Mouse (Mus musculus): Measurements from ENCODE around the gene Map4k4.

Gene Map4k4

DNA sequence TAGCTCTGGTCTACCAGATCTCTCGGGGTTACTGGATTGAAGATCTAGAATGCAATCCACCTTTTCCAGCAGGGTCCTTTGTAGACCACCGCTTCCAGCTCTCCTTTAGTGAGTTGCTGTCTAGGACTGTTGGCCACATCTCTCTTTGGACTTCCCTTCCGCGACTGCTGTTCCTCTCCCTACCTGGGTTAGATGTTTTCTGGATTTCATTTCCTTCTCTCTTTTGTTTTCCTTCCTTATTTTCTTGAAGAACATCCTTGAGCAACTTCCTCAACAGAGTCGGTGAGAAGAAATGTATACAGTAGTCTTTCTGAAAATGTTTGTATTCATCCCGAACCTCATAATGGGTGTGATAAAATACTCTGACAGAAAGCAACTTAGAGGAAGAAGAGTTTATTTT, 137.1 kb downstream of the Map4k4 start:
- DNase-seq (ENCODE audit: low read depth) = no peak

- peak; percentile 79 for DNase-seq (ENCODE audit: low read depth)
These were observed 145.0 kb downstream of the Map4k4 start for GRCm38 (mm10) chr1:40045686-40046085.

GRCm38 (mm10) chr1:40046600-40046999, 145.9 kb downstream of the Map4k4 start:
- DNase-seq (ENCODE audit: low read depth) = peak; percentile 62

DNA sequence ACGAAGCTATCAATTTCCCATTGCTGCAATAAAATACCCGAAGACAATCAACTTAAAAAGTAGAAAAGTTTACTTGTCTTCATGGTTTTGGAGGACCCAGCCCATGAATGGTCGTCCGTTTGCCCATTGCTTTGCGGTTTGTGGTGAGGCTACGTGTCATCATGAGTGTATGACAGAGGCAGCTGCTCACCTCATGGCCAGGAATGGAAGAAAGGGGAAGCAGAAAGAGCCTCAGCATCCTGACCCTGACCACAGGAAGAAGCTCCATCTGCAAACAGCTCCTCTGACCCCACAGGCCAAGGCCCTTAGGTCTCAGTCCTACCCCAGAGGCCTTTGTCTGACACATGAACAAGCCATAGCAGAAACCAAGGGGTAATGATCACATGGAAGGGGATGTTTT, 150.4 kb downstream of the Map4k4 start:
- DNase-seq (ENCODE audit: low read depth) = peak; percentile 94

GRCm38 (mm10) chr1:40052156-40052555, 151.4 kb downstream of the Map4k4 start:
- no peak for DNase-seq (ENCODE audit: low read depth)

- DNase-seq (ENCODE audit: low read depth) = no peak
These were observed 152.4 kb downstream of the Map4k4 start for GRCm38 (mm10) chr1:40053071-40053470.

DNA sequence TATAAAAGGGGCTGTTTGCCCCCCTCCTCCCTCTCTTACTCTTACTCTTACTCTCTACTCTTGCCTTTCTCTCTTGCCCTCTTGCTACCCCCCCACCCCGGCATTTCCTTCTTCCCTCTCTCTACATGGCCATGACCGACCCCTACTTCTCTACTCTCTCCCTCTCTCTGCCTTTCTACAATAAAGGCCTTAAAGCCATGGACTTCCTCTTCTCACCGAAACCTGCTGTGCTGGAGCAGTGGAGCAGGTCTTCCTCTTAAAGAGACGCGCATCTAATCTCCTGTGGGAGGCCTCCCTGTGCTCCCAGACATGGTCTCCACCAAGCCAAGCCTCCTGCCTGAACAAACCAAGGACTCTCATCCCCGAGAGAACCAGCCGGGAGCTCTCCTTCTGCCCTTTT, 154.3 kb downstream of the Map4k4 start:
- DNase-seq (ENCODE audit: low read depth) = no peak

- no peak for DNase-seq (ENCODE audit: low read depth)
These were observed 155.2 kb downstream of the Map4k4 start for GRCm38 (mm10) chr1:40055963-40056362.

DNA sequence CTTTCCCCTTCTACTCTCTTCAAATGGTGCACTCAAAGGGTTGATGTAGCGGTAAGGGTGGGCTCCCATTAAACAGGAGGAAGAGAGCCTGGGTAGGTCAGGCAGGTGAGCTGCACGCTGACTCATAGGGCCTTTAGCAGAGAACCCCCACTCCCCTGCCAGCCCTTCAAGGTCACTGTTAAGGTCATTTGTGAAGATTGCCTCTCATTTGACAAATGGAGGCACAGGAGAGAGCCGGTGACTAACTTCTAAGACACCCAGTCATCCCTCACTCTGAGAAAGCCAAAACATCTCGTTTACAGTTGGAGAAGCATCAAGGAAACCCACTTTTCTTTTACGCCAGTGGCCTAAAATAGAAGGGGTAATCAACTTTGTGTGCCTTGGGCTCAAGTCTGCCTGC, 156.6 kb downstream of the Map4k4 start:
- no peak for DNase-seq (ENCODE audit: low read depth)

DNA sequence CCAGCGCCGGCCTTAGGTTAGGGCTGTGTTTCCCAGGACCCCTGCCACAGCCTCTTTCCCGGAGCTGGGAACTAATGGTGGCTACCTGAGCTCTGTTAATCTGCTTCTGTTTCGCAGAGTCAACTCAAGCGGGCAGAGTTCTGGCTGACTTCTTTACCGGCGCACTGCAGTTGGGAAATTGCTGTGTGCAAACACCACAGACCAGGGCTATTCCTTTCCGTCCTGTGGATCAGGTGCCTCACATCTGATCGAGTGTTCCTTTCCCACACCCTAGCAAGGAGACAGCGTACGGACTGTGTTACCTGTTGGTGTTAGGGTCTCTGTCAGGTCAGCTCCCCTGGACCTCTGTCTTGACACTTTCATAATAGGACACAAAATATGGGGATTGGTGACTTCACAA, 157.3 kb downstream of the Map4k4 start:
- DNase-seq (ENCODE audit: low read depth) = no peak

DNA sequence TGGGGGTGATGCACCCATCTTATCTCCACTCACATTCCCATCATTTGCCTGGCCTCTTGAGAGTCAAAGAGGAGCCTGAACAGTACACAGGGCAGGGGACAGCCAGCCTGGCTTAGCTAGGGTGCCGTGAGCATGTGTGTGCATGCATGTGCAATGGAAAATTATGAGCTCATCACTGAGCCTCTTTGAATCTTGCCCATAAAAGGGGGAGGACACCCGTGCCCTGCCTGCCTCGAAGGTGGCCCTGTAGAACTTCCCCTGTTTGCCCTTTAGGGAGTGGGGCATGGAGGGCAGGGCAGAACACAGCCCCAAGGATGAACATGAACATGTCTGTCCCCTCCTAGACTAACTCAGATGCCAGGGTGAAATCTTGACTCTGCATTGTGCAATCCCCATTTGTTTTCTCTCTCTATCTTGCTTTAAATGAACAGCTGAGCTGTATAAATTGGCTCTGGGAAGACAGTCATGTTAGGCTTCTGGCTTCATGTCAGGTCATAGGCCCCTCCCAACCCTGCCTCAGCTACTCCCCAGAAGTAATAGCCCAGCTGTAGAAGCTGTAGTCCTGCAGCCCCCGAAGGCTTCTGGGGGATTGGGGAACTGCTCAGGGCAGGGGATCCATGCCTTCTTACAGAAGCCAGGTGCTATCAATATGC, 158.5 kb downstream of the Map4k4 start:
- peak; percentile 35 for DNase-seq (ENCODE audit: low read depth)

- DNase-seq (ENCODE audit: low read depth) = no peak
These were observed 160.6 kb downstream of the Map4k4 start for GRCm38 (mm10) chr1:40061359-40061758.

DNA sequence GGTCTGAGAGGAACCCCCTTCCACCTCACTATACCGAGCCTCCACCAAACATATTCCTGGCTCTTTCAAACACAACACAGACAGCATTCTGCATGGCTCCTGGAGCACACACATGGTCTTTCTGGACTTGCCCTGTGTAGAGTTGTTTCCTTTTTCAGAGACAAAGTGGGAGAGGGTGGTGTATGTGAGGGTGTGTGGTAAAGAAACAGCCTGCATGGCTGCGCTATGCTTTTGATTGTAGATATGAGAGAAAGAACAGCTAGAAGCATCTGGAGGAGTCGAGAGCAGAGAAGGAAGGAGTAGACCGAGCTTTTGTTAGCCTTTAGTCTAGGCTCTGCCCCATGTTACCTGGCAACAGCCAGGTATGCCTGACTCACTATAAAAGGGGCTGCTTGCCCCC, 162.7 kb downstream of the Map4k4 start:
- DNase-seq (ENCODE audit: low read depth) = no peak

GRCm38 (mm10) chr1:40064508-40064907, 163.8 kb downstream of the Map4k4 start:
- no peak for DNase-seq (ENCODE audit: low read depth)

DNA sequence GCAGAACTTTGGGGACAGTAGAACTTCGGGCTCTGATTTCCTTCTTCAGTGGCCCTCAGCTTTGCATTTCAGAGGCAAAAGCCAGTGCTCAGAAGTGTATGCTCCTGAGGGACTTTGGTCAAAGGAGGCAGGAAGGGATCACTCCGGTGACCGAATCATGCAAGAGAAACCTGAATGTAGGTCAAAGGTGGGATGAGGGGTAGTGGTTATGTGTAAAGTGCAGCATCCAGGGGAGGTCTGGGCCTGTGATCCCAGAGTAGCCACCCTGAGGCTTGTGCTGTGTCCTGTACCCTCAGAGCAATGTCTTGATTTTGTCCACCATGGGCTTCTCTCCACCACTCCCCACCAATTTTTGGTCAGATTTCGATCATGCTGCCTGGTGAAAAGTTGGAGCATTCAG, 171.8 kb downstream of the Map4k4 start:
- no peak for DNase-seq (ENCODE audit: low read depth)

DNA sequence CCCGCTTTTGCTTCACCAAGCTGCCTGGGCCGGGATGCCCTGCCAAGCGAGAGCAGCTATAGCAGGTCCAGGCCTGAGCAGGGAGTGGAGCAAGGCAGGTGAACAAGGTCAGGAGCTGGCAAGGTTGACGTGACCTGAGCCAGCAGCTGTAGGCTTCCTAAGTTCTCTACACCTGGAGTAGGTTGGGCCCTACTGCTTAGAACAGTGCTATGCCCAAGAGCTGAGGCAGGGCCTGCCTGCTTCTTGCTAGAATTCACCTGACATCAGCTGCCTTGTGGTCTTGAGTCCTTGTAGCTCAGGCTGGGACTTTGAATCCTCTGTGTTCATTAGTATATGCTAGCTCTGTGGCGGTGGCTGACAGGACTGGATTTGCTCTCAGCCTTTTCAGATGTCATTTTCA, 173.1 kb downstream of the Map4k4 start, which contains the start of gene Il1r2:
Gene Il1r2 (plus strand): TSS at position 301 of the 400 bp plus-strand sequence.
- no peak for DNase-seq (ENCODE audit: low read depth)
